Mouse (Mus musculus) testis, adult 2 months (tissue): ENCODE results near the gene Gm45623. TPM values are rescaled to one million over a fixed set of nuclear protein-coding genes. Genes with fewer than 3 reads are reported as not detected.

Experiments
- H3K27ac ChIP-seq: fragments of 200-500 bp; 2 replicates; pipeline ENCODE4 v1.5.1; 2012; ENCODE audit warnings: low read depth, low read length; ENCODE audit not compliant: control insufficient read depth, insufficient read depth
- H3K27me3 ChIP-seq: fragments of 200-500 bp; 2 replicates; pipeline ENCODE4 v1.6.1; 2012; ENCODE audit warnings: mild to moderate bottlenecking, low read length, moderate library complexity; ENCODE audit not compliant: control insufficient read depth, insufficient read depth
- H3K36me3 ChIP-seq: fragments of 200-500 bp; 2 replicates; pipeline ENCODE4 v1.6.1; 2012; ENCODE audit warnings: mild to moderate bottlenecking, low read length; ENCODE audit not compliant: control insufficient read depth, insufficient read depth
- H3K4me1 ChIP-seq: fragments of 200-500 bp; 2 replicates; pipeline ENCODE4 v1.6.1; 2012; ENCODE audit warnings: low read length; ENCODE audit not compliant: control insufficient read depth, insufficient read depth
- H3K4me3 ChIP-seq: fragments of 200-500 bp; 2 replicates; pipeline ENCODE4 v1.5.1; 2012; ENCODE audit warnings: low read depth, mild to moderate bottlenecking, low read length, moderate library complexity, mixed read lengths; ENCODE audit not compliant: control insufficient read depth
- CTCF ChIP-seq: fragments of 200-500 bp; IDR thresholded peaks from 2 replicates; pipeline ENCODE4 v1.5.1; 2012; ENCODE audit warnings: low read depth, mild to moderate bottlenecking, inconsistent platforms, low read length, moderate library complexity; ENCODE audit not compliant: control insufficient read depth, insufficient read depth, insufficient replicate concordance
- POLR2A ChIP-seq: fragments of 200-500 bp; IDR thresholded peaks from 2 replicates; pipeline ENCODE4 v1.6.1; 2012; ENCODE audit warnings: low read depth, mild to moderate bottlenecking, inconsistent platforms, low read length, moderate library complexity; ENCODE audit not compliant: control insufficient read depth
- polyA plus RNA-seq: library from polyadenylated mRNA; depleted of rRNA; stranded (reverse); fragments of >200 nt; gene quantifications from 2 replicates; pipeline ENCODE4 v1.2.3, GENCODE M21; 2012

Gm45623 gene
- polyA plus RNA-seq, 1 experiment: 0.25 TPM

DNA sequence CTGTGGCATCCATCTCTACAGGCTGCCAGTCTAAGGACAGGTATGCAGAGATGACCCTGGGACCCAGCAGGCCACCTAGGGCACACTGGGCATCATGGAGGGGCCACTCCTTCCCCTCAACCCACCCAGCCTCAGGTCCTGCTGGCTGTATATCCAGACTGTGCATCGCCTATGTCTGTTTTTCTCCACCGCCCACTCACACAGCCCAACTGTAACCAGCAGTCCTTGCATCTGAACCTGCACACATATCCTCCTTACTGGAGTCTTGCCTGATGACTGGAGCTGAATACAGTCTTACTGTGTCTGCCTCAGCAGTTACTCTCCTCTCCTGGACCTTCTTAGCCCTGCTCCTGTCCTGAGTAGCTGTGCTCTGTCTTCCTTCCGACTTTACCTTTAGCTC lies 28.1 kb upstream of the Gm45623 start:
- no peak for TF ChIP-seq POLR2A
- Histone ChIP-seq H3K27me3 (no peaks in the 10 kb centered on the region), H3K4me1 (no peaks in the 10 kb centered on the region), H3K4me3 (no peak overlapping the region), H3K27ac (no peak overlapping the region), H3K36me3 (no peaks in the 10 kb centered on the region)

DNA sequence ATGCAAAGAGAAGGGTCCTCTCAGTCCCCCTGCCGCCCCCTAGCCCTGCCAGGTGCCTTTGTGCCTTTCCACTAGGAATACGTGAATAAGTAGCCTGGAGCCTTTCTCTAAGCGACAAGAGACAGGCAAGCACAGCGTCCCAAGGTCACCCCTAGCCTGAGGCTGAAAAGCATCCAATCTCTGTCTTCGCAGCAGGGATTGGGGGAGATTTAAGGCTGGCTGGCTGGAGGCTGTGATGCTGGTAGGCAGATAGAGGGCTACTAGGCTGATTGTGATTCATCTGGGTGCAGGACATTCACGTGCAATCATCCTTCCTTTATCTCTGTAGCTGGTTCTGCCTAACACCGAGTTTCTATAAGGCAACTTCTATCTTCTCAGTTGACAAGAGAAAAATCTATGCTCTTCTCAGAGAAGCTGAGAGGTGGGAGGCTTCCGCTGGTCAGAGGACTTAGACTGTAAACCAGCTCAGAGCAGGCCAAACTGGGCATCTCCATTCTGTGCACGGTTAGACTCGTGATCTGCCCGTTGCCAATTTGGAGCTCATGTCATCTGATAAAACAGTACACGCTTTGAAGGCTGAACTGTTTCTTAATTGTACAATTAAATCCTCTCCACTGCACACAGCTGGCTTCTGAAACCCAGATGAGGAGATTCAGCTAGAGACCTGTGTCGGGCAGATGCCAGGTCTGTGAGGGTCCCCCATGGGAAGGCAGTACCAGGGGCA lies 27.3 kb upstream of the Gm45623 start:
- H3K27me3 ChIP-seq: no peaks in the 10 kb centered on the region
- H3K4me3 ChIP-seq: no peak overlapping the region
- H3K36me3 ChIP-seq: no peaks in the 10 kb centered on the region
- TF ChIP-seq CTCF (no peak), POLR2A (no peak)
- H3K27ac ChIP-seq: no peak overlapping the region
- H3K4me1 ChIP-seq: no peaks in the 10 kb centered on the region

DNA sequence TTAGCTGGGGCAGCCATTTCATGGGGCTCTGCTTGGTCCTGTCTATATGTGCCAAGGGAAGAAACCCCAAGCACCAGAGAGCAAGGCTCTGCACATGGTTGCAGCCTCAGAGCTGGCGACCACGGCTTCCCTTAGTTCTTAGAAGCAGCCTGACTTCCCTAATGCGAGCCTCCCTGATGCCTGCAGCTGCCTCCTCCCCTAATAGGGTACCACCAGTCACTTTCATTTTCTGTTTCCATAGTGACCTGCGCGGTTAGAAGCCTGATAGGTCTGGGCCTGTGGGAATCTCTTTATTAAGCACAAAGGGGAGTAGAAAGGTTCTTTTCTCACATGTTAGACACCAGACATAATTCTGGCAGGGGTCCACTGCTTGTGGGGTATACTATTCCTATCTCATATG lies 20.7 kb upstream of the Gm45623 start:
- Histone ChIP-seq H3K4me3 (no peak overlapping the region), H3K27me3 (no peaks in the 10 kb centered on the region), H3K36me3 (no peaks in the 10 kb centered on the region), H3K27ac (no peak overlapping the region), H3K4me1 (no peaks in the 10 kb centered on the region)
- no peak for TF ChIP-seq POLR2A
- no peak for TF ChIP-seq CTCF

DNA sequence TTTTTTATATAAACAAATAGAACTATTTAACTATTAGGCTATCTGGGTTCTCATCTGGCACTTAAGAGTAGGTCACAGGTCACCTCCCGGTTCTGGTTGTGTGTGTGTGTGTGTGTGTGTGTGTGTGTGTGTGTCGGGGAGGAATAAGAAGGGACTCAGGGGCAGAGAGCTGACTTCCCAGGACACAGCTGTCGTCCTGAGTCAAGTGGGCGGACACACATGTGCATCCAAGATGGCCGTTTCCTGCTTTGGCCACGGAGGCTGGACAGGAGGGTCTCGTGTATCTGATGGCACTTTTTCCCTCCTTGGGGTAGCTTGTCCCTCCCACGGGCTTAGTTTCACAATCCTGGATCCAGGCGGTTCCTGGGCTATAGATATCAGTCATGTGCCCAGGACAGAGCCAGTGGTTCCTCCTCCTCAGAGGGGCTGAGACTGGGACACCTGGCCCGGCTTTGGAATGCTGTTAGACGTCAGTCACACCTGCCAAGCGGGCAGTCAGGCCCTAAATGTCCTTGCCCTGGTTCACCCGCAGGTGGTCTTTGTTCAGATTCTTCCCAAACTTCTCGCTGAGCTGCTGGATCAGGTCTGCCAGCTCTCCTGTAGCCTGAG lies 19.7 kb upstream of the Gm45623 start:
- Histone ChIP-seq H3K4me1 (no peaks in the 10 kb centered on the region), H3K27ac (no peak overlapping the region), H3K36me3 (no peaks in the 10 kb centered on the region), H3K4me3 (no peak overlapping the region), H3K27me3 (no peaks in the 10 kb centered on the region)
- TF ChIP-seq CTCF (no peak), POLR2A (no peak)

DNA sequence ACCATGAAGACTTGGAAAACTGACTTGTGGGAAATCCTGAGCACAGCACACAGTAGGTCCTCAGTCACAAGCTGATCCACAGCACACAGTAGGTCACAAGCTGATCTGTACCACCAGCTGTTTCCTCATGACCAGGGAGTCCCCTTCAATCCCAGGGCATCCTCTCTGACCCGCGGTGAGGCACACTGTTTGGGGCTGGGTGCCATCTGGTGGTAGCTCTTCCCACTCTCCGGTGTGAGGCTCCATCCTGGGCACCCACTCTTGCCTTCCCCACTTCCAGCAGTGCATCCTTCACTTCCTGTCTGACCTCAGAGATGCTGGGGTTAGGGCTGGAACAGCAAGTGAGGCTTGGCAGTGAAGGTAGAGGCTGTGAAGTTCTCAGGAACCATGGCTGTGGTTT lies 19.0 kb upstream of the Gm45623 start:
- no peaks in the 10 kb centered on the region for H3K36me3 ChIP-seq
- no peaks in the 10 kb centered on the region for H3K4me1 ChIP-seq
- no peak for TF ChIP-seq POLR2A
- TF ChIP-seq CTCF: no peak
- H3K27me3 ChIP-seq: no peaks in the 10 kb centered on the region
- H3K4me3 ChIP-seq: no peak overlapping the region
- no peak overlapping the region for H3K27ac ChIP-seq

DNA sequence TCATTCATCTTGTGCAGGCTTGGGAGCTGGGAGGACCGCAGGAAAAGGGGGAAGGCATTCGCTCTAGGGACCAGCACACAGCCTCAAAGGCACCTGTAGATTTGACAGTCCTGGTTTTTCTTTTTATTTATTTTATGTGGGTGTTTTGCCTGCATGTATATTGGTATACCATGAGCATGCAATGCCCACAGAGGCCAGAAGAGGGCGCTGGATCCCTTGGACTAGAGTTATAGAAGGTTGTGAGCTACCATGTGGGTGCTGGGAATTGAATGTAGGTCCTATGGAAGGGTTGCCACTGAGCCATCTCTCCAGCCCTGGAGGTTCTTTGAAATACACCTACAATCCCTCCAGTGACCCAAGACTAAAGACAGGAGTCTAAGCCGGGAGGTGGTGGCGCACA lies 17.2 kb upstream of the Gm45623 start:
- H3K4me1 ChIP-seq: peaks cover under 1% of the 10 kb centered on the region; the same call in 1 of the 2 replicates
- no peak overlapping the region for H3K27ac ChIP-seq
- no peaks in the 10 kb centered on the region for H3K36me3 ChIP-seq
- TF ChIP-seq CTCF (peak; percentile 44; the same call in 1 of the 2 replicates), POLR2A (no peak)
- H3K27me3 ChIP-seq: no peaks in the 10 kb centered on the region
- H3K4me3 ChIP-seq: no peak overlapping the region

DNA sequence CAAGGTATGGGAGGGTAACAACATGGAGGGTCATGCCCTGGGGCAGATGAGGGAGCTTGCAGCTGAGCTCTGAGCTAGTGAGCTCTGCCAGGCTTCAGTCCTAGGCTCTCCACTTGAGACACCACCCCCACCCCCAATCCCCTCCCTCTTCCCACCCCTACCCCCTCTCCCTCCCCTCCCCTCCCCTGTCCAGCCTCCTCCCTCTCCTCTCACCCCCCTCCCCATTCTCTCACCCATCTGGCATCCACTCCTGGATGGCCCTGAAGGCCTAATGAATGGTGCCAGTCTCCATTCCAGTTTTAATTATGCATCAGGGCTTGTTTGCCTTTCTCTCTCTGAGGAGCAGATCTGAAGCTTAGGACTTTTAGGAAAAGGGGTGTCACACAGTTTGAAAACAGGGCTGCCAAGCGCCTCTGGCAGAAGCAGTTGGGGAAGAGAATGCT lies 16.5 kb upstream of the Gm45623 start:
- Histone ChIP-seq H3K27me3 (no peaks in the 10 kb centered on the region), H3K4me3 (no peak overlapping the region), H3K27ac (no peak overlapping the region), H3K4me1 (peaks cover 5% of the 10 kb centered on the region), H3K36me3 (no peaks in the 10 kb centered on the region)
- TF ChIP-seq POLR2A (no peak), CTCF (no peak)
